Mouse (Mus musculus): ENCODE data around the gene Sigirr.

DNA sequence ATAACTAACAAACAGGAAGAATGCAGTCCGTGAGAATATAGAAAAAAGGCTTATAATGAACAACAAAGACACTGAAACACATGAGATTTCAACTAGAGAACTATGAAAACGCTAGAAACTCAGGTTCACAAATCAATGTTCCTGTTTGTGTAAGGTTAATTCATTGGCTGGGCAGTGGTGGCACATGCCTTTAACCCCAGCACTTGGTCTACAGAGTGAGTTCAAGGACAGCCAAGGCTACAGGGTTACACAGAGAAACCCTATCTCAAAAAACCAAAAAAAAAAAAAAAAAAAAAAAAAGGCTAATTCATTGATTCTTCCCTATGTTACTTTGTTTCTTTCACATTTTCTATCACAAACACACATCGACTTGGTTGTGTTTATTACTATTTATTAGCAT lies 20.2 kb upstream of the Sigirr start:
- TF ChIP-seq CTCF (IDR thresholded peaks at IDR 0.05; ENCODE audit: extremely low read depth, insufficient read depth, low read length) (no peak), POLR2A (IDR thresholded peaks at IDR 0.05; ENCODE audit: extremely low read depth, insufficient read depth, low read length) (no peak)

Data from cortical plate, adult 2 months (tissue).